Mouse (Mus musculus): ENCODE measurements at regions not wholly inside any gene's neighbourhood (a gene's known extent, or its start where the extent isn't known, plus 50 kb on each side); places are given as distances from the start of the nearest gene placed in this dataset.

DNA sequence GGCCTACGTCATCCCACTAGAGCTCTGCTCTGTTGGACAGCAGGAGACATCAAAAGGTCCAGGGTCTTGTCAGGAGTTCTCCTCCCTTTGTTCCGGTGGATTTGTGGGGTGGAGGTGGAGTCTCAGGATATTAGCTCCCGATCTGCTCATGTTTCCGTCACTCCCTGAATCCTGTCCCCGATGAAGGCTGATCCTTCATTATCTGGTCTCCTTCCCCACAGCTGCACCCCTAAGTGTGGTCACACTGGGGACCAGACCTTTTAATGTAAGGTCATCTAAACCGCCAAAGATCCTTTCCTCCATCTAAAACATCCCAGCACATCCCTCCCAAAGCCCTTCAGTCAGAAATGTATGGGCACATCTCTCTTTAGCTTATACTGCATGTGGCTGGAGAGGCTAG lies 215.6 kb upstream of the Ccdc122 start:
- WGBS: 85% methylated on average over 6 of the region's 6 CpGs
- ATAC-seq (replicated peaks; ENCODE audit: low FRiP score) (no peak), DNase-seq (ENCODE audit: low spot score) (no peak)
- H3K36me3 ChIP-seq (ENCODE audit: control insufficient read depth, insufficient read depth, low read length): no peaks in the 10 kb centered on the region
- no peaks in the 10 kb centered on the region for H3K27me3 ChIP-seq (replicated peaks; ENCODE audit: control insufficient read depth, insufficient read depth, low read length)
- H3K9me3 ChIP-seq (ENCODE audit: control insufficient read depth, low read length): no peaks in the 10 kb centered on the region
- no peak overlapping the region for H3K9ac ChIP-seq (ENCODE audit: low read depth, low read length)
- H3K4me1 ChIP-seq (replicated peaks; ENCODE audit: control insufficient read depth, insufficient read depth, low read length): 0 out of 2 replicates have a peak, but pooled peaks cover 5% of the 10 kb centered on the region
- no peak overlapping the region for H3K4me2 ChIP-seq
- H3K4me3 ChIP-seq (ENCODE audit: low read depth, low read length): no peak overlapping the region
- no peak overlapping the region for H3K27ac ChIP-seq (ENCODE audit: low read depth, low read length)

DNA sequence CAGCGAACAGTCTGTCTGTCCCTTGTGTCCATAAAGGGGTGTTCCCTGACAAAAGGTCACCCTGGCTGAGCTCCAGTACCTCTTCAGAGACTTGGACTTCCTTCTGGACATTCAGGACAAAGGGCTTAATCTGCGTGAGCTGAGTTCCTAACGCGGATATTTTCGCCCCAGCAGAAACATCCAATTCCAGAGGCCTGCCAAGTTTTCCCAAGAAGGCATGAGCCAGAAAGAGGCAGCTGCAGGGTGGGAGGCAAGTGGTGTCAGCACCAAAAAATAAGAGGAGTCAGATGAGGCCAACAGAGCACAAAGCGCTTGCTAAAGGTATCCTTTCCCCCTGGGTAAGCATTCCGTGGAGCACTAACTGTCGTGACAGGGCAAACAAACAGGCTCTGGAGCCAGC lies 216.9 kb upstream of the Ccdc122 start:
- Histone ChIP-seq H3K4me1 (replicated peaks; ENCODE audit: control insufficient read depth, insufficient read depth, low read length) (0 out of 2 replicates have a peak, but pooled peaks cover 5% of the 10 kb centered on the region), H3K4me2 (no peak overlapping the region), H3K9ac (ENCODE audit: low read depth, low read length) (no peak overlapping the region), H3K4me3 (ENCODE audit: low read depth, low read length) (no peak overlapping the region), H3K36me3 (ENCODE audit: control insufficient read depth, insufficient read depth, low read length) (no peaks in the 10 kb centered on the region), H3K9me3 (ENCODE audit: control insufficient read depth, low read length) (no peaks in the 10 kb centered on the region), H3K27ac (ENCODE audit: low read depth, low read length) (no peak overlapping the region), H3K27me3 (replicated peaks; ENCODE audit: control insufficient read depth, insufficient read depth, low read length) (no peaks in the 10 kb centered on the region)
- DNase-seq (ENCODE audit: low spot score): no peak
- WGBS: 65% methylated on average over 8 of the region's 8 CpGs
- ATAC-seq (replicated peaks; ENCODE audit: low FRiP score): no peak

DNA sequence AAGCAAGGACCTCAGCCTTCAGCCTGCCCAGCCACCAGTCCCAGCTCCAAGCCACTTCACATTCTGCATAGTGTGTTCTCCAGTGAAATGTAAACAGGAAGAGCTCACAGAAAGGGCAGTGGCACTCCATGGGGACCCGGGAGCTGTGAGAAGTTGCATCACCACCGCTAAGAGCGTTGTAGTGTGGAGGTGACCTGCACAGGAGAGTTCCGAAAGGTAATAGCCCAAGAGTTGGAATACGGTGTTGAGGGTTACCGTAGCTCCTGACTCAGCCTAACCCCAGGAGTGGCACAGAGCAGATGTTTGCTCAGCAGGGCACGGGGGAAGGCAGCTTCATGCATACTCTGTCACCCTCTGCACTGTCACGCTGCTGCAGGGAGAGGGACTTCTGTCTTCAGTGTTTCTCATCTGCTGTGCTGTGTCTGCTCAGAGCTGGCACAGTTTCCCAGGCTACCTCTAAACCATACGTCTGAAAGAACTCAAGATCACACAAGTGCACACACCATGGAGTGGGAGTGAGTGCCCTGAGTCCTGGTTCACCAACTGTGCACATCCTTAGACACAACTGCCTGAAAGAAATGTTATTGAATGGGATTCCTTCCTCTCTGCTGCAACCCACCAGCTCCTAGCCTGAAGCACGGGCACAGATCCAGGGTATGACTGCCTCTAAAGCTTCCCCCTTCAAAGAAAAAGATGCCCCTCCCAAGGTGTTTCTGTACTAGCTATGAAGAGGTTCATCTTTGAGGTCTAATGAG lies 218.1 kb upstream of the Ccdc122 start:
- H3K4me2 ChIP-seq: no peak overlapping the region
- 41% methylated on average over 10 of the region's 10 CpGs for WGBS
- ATAC-seq (replicated peaks; ENCODE audit: low FRiP score): peak; percentile 36; the same call in 1 of the 2 replicates

GRCm38 (mm10) chr14:76817189-76817772 lies 219.3 kb upstream of the Ccdc122 start:
- no peak overlapping the region for H3K4me2 ChIP-seq
- H3K9me3 ChIP-seq (ENCODE audit: control insufficient read depth, low read length): no peaks in the 10 kb centered on the region
- no peak overlapping the region for H3K27ac ChIP-seq (ENCODE audit: low read depth, low read length)
- no peak overlapping the region for H3K9ac ChIP-seq (ENCODE audit: low read depth, low read length)
- ATAC-seq (replicated peaks; ENCODE audit: low FRiP score) (no peak), DNase-seq (ENCODE audit: low spot score) (no peak)
- peaks cover 5% of the 10 kb centered on the region; the same call in 1 of the 2 replicates for H3K4me1 ChIP-seq (replicated peaks; ENCODE audit: control insufficient read depth, insufficient read depth, low read length)
- H3K27me3 ChIP-seq (replicated peaks; ENCODE audit: control insufficient read depth, insufficient read depth, low read length): no peaks in the 10 kb centered on the region
- WGBS: 75% methylated on average over 5 of the region's 5 CpGs
- H3K4me3 ChIP-seq (ENCODE audit: low read depth, low read length): no peak overlapping the region
- no peaks in the 10 kb centered on the region for H3K36me3 ChIP-seq (ENCODE audit: control insufficient read depth, insufficient read depth, low read length)

More for the DNA sequence above, 218.1 kb upstream of the Ccdc122 start:
- Histone ChIP-seq H3K4me3 (ENCODE audit: low read depth, low read length) (no peak overlapping the region), H3K27me3 (replicated peaks; ENCODE audit: control insufficient read depth, insufficient read depth, low read length) (no peaks in the 10 kb centered on the region), H3K9me3 (ENCODE audit: control insufficient read depth, low read length) (no peaks in the 10 kb centered on the region), H3K9ac (ENCODE audit: low read depth, low read length) (no peak overlapping the region), H3K4me1 (replicated peaks; ENCODE audit: control insufficient read depth, insufficient read depth, low read length) (0 out of 2 replicates have a peak, but pooled peaks cover 5% of the 10 kb centered on the region), H3K27ac (ENCODE audit: low read depth, low read length) (no peak overlapping the region), H3K36me3 (ENCODE audit: control insufficient read depth, insufficient read depth, low read length) (no peaks in the 10 kb centered on the region)
- DNase-seq (ENCODE audit: low spot score): no peak

DNA sequence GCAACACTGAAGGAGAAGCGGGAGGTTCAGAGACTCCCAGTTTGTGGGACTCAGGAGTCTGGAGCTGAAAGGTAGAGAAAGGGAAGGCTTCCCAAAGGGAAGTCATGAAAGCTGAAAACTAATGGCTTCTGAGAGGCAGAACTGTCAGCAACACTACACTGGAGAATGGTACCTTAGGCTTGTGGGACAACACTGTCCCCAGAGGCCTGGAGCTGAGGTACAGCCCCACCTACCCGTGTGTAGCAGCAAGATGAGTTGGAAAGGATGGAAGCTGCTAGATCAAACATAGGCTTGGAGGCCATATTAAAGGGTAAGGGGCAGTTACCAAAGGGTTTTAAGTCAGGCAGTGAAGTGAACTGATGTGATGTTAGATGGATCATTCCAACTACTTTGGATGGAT lies 219.9 kb upstream of the Ccdc122 start:
- no peaks in the 10 kb centered on the region for H3K9me3 ChIP-seq (ENCODE audit: control insufficient read depth, low read length)
- no peaks in the 10 kb centered on the region for H3K36me3 ChIP-seq (ENCODE audit: control insufficient read depth, insufficient read depth, low read length)
- ATAC-seq (replicated peaks; ENCODE audit: low FRiP score): no peak
- no peak overlapping the region for H3K27ac ChIP-seq (ENCODE audit: low read depth, low read length)
- H3K27me3 ChIP-seq (replicated peaks; ENCODE audit: control insufficient read depth, insufficient read depth, low read length): no peaks in the 10 kb centered on the region
- H3K9ac ChIP-seq (ENCODE audit: low read depth, low read length): no peak overlapping the region
- DNase-seq (ENCODE audit: low spot score): no peak
- peaks cover 10% of the 10 kb centered on the region; the same call in 1 of the 2 replicates for H3K4me1 ChIP-seq (replicated peaks; ENCODE audit: control insufficient read depth, insufficient read depth, low read length)
- no peak overlapping the region for H3K4me2 ChIP-seq
- H3K4me3 ChIP-seq (ENCODE audit: low read depth, low read length): no peak overlapping the region
- WGBS: 96% methylated on average over 2 of the region's 2 CpGs

GRCm38 (mm10) chr14:76812155-76812875 lies 224.3 kb upstream of the Ccdc122 start:
- no peak overlapping the region for H3K9ac ChIP-seq (ENCODE audit: low read depth, low read length)
- no peaks in the 10 kb centered on the region for H3K9me3 ChIP-seq (ENCODE audit: control insufficient read depth, low read length)
- no peaks in the 10 kb centered on the region for H3K36me3 ChIP-seq (ENCODE audit: control insufficient read depth, insufficient read depth, low read length)
- 68% methylated on average over 14 of the region's 14 CpGs for WGBS
- no peak for ATAC-seq (replicated peaks; ENCODE audit: low FRiP score)
- H3K27me3 ChIP-seq (replicated peaks; ENCODE audit: control insufficient read depth, insufficient read depth, low read length): no peaks in the 10 kb centered on the region
- no peak overlapping the region for H3K4me3 ChIP-seq (ENCODE audit: low read depth, low read length)
- peaks cover 5% of the 10 kb centered on the region; the same call in 1 of the 2 replicates for H3K4me1 ChIP-seq (replicated peaks; ENCODE audit: control insufficient read depth, insufficient read depth, low read length)
- H3K4me2 ChIP-seq: no peak overlapping the region
- no peak for DNase-seq (ENCODE audit: low spot score)
- H3K27ac ChIP-seq (ENCODE audit: low read depth, low read length): no peak overlapping the region

DNA sequence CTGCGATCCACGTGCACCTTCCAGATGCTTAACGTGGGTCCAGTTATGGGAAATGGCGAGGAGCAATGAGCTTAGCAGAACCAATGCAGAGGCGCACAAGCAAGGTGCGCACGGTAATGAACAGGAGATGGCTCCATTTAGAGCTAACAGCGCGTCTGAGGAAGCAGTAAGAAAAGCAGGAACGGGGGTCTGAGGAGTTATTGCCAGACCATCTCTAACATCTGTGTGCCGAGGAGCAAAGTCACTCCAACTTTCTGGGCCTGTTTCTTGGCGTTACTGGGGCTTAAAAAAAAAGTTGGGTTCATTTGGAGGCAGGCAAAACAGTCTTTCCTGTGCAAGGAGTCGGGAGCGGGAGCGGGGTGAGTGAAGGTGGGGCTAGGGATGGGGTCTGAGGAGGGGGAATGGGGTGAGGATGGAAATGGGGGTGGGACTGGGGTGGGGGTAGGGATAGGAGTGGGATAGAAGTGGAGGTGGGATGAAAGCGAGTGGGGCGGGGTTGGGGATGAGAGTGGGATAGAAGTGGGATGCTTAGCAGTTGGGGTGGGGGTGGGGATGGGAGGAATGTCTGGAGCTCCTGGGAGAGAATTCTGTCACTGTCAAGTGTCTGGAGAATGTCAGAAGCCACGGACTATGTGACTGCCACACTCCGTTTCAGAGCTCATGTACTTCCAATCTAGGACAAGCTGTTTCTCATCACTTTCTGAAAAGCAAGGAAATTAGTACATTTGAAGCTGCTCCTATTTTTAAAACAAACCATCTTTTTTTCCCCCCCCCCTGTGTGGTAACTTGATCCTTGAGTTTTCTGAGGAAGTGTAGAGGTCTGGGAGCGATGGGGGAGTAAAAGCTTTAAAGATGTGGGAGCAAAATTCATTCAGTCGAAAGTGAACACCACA lies 225.6 kb upstream of the Ccdc122 start:
- DNase-seq (ENCODE audit: low spot score) (no peak), ATAC-seq (replicated peaks; ENCODE audit: low FRiP score) (no peak)
- Histone ChIP-seq H3K36me3 (ENCODE audit: control insufficient read depth, insufficient read depth, low read length) (no peaks in the 10 kb centered on the region), H3K4me3 (ENCODE audit: low read depth, low read length) (no peak overlapping the region), H3K9ac (ENCODE audit: low read depth, low read length) (no peak overlapping the region), H3K27ac (ENCODE audit: low read depth, low read length) (peak overlapping the region; percentile 21; the same call in 1 of the 2 replicates), H3K27me3 (replicated peaks; ENCODE audit: control insufficient read depth, insufficient read depth, low read length) (no peaks in the 10 kb centered on the region), H3K4me1 (replicated peaks; ENCODE audit: control insufficient read depth, insufficient read depth, low read length) (peaks cover 5% of the 10 kb centered on the region; the same call in 1 of the 2 replicates), H3K9me3 (ENCODE audit: control insufficient read depth, low read length) (no peaks in the 10 kb centered on the region), H3K4me2 (peak overlapping the region; percentile 23; the same call in 1 of the 2 replicates)
- 35% methylated on average over 21 of the region's 21 CpGs for WGBS

- Histone ChIP-seq H3K4me1 (replicated peaks; ENCODE audit: control insufficient read depth, insufficient read depth, low read length) (peaks cover 9% of the 10 kb centered on the region), H3K9ac (ENCODE audit: low read depth, low read length) (no peak overlapping the region), H3K4me2 (no peak overlapping the region), H3K9me3 (ENCODE audit: control insufficient read depth, low read length) (no peaks in the 10 kb centered on the region), H3K27me3 (replicated peaks; ENCODE audit: control insufficient read depth, insufficient read depth, low read length) (no peaks in the 10 kb centered on the region), H3K36me3 (ENCODE audit: control insufficient read depth, insufficient read depth, low read length) (no peaks in the 10 kb centered on the region), H3K4me3 (ENCODE audit: low read depth, low read length) (no peak overlapping the region), H3K27ac (ENCODE audit: low read depth, low read length) (no peak overlapping the region)
- WGBS: 87% methylated on average over 3 of the region's 3 CpGs
- ATAC-seq (replicated peaks; ENCODE audit: low FRiP score): no peak
- DNase-seq (ENCODE audit: low spot score): no peak
Observed at GRCm38 (mm10) chr14:76810041-76810440, 226.5 kb upstream of the Ccdc122 start.

Measured in liver, embryonic 11.5 days (tissue).